Mouse (Mus musculus): ENCODE data around the gene Tax1bp1.

DNA sequence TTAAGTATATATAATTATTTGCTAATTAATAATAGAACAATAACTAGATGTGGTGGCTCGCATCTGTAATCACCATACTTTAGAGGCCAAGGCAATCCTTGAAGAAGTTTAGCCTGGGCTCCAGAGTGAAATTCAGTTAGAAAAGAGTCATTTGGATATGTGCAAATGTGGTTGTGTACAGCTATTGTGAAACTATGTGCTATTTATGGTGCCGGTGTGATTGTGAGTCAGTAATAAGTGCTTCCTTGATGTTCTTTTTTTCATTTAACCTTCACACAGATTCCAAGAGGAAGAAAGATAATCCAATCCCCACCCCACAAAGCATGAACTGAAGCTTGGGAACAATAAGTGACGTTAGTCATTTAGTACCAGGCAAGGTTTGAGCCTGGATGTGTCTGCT lies 30.9 kb upstream of the Tax1bp1 start:
- no peak for TF ChIP-seq CTCF (IDR thresholded peaks at IDR 0.05)
- TF ChIP-seq EP300 (IDR thresholded peaks at IDR 0.05), result no peak
